Comparison of ENCODE assay signal across 19 mouse cellular contexts in genomic region chr3:68604962-68605361, GRCm38 (mm10).
A peak's percentile ranks its signal among the peaks of the same experiment; 100 is the strongest.
DNase-seq lines count a peak whose midpoint lies in the region; ATAC-seq and TF ChIP-seq lines count a peak whose summit lies in the region.
"Had no signal": no experiment of that assay in that cellular context is flagged by ENCODE, and none has a peak within 500 bp of the region (broad histone marks: within the 10 kb centered on the region; RNA-seq: fewer than 3 reads in every experiment).

No protein-coding gene starts in this region.

- H3K9me3 ChIP-seq in hindbrain, embryonic 13.5 days, result no peaks in the 10 kb centered on the region
- H3K9me3 ChIP-seq in midbrain, postnatal 0 days (ENCODE audit: low read length), result no peaks in the 10 kb centered on the region
- H3K9me3 ChIP-seq: limb, embryonic 12.5 days had no signal

- no peaks in the 10 kb centered on the region for H3K27me3 ChIP-seq in hindbrain, embryonic 13.5 days
- no peaks in the 10 kb centered on the region for H3K27me3 ChIP-seq in midbrain, postnatal 0 days (ENCODE audit: insufficient read depth, low read length)
- H3K27me3 ChIP-seq: limb, embryonic 12.5 days; Patski had no signal

- H3K36me3 ChIP-seq in hindbrain, embryonic 13.5 days, result peaks cover 3% of the 10 kb centered on the region
- H3K36me3 ChIP-seq in midbrain, postnatal 0 days (ENCODE audit: insufficient read depth, low read length), result peaks cover 3% of the 10 kb centered on the region; the same call in 1 of the 2 replicates
- H3K36me3 ChIP-seq: limb, embryonic 12.5 days had no signal

- no peak for TF ChIP-seq POLR2A in cortical plate, adult 2 months (IDR thresholded peaks at IDR 0.05; ENCODE audit: extremely low read depth, insufficient read depth, low read length)

- H3K9ac ChIP-seq in hindbrain, embryonic 13.5 days, result no peak overlapping the region
- no peak overlapping the region for H3K9ac ChIP-seq in midbrain, postnatal 0 days (replicated peaks; ENCODE audit: low read length, poor library complexity, severe bottlenecking)
- H3K9ac ChIP-seq: limb, embryonic 12.5 days; liver, embryonic 14.5 days had no signal

- intact Hi-C loops in gastrocnemius, adult 2 months (cut with DNase I), result loop anchor here (2.0 kb wide), 1 partner anchor 16 kb away; no protein-coding TSS in a partner anchor

- TF ChIP-seq CTCF in gastrocnemius, adult 2 months (IDR thresholded peaks at IDR 0.05), result no peak
- no peak for TF ChIP-seq CTCF in cortical plate, adult 2 months (IDR thresholded peaks at IDR 0.05; ENCODE audit: extremely low read depth, insufficient read depth, low read length)
- TF ChIP-seq CTCF in midbrain, postnatal 0 days (IDR thresholded peaks at IDR 0.05), result no peak

- ATAC-seq in hindbrain, embryonic 13.5 days (ENCODE audit: low FRiP score), result peak; percentile 48; the same call in 1 of the 2 replicates
- no peak for ATAC-seq in midbrain, postnatal 0 days (ENCODE audit: low FRiP score)
- ATAC-seq: lung, postnatal 0 days; Patski had no signal

- WGBS in hindbrain, embryonic 13.5 days, result 44% methylated on average over 10 of the region's 10 CpGs
- 39% methylated on average over 10 of the region's 10 CpGs for WGBS in midbrain, postnatal 0 days

- peak overlapping the region; percentile 87 for H3K27ac ChIP-seq in gastrocnemius, adult 2 months
- H3K27ac ChIP-seq in cortical plate, adult 2 months (ENCODE audit: insufficient read depth, low read length), result peak overlapping the region; percentile 63
- peak overlapping the region; percentile 74 for H3K27ac ChIP-seq in hindbrain, embryonic 13.5 days
- peak overlapping the region; percentile 18; the same call in 1 of the 2 replicates for H3K27ac ChIP-seq in midbrain, postnatal 0 days (ENCODE audit: low read depth, low read length)
- H3K27ac ChIP-seq: limb, embryonic 12.5 days; liver, embryonic 14.5 days had no signal

- H3K4me2 ChIP-seq in hindbrain, embryonic 13.5 days, result peak overlapping the region; percentile 26; the same call in 1 of the 2 replicates
- H3K4me2 ChIP-seq in midbrain, postnatal 0 days (ENCODE audit: low read depth, low read length, poor library complexity, severe bottlenecking), result no peak overlapping the region
- H3K4me2 ChIP-seq: limb, embryonic 12.5 days had no signal

- H3K4me3 ChIP-seq in gastrocnemius, adult 2 months, result no peak overlapping the region
- no peak overlapping the region for H3K4me3 ChIP-seq in cortical plate, adult 2 months (ENCODE audit: insufficient read depth, low read length)
- H3K4me3 ChIP-seq in hindbrain, embryonic 13.5 days, result no peak overlapping the region
- H3K4me3 ChIP-seq in midbrain, postnatal 0 days (ENCODE audit: low read depth, low read length), result no peak overlapping the region
- H3K4me3 ChIP-seq: limb, embryonic 12.5 days; megakaryocyte, embryonic 14.5 days had no signal

- no peak for DNase-seq in gastrocnemius, adult 2 months
- DNase-seq in gastrocnemius, postnatal 10 days, result no peak
- no peak for DNase-seq in midbrain, postnatal 0 days (ENCODE audit: low spot score)
- DNase-seq in thymus, postnatal 25 days, result no peak
- no peak for DNase-seq in urinary bladder, postnatal 36 days (ENCODE audit: low spot score in 2 of 2)
- no peak for DNase-seq in frontal cortex, postnatal 25 days (ENCODE audit: low spot score in 2 of 2)
- DNase-seq: B cell, adult 2 months; cerebellum, adult 8-10 months; embryo, embryonic 11 days; kidney, adult 8-10 months; spleen, adult 18-20 months; thymus, postnatal 36 days had no signal

- peaks cover 25% of the 10 kb centered on the region for H3K4me1 ChIP-seq in cortical plate, adult 2 months (ENCODE audit: control insufficient read depth, insufficient read depth, low read length)
- peaks cover 54% of the 10 kb centered on the region for H3K4me1 ChIP-seq in hindbrain, embryonic 13.5 days (replicated peaks)
- H3K4me1 ChIP-seq in midbrain, postnatal 0 days (ENCODE audit: insufficient read depth, low read length), result peaks cover 2% of the 10 kb centered on the region; the same call in 1 of the 2 replicates

Comparison
In these comparisons a context has a peak if more than half of its experiments do, and no peak if none do; other contexts are left out.
1. H3K27ac ChIP-seq: peak in every context shown above with its lines; median percentile 87 in gastrocnemius, adult 2 months; 74 in hindbrain, embryonic 13.5 days; 63 in cortical plate, adult 2 months; 18 in midbrain, postnatal 0 days.